Mouse (Mus musculus): ENCODE measurements at regions not wholly inside any gene's neighbourhood (a gene's known extent, or its start where the extent isn't known, plus 50 kb on each side); places are given as distances from the start of the nearest gene placed in this dataset.

- no peak for TF ChIP-seq CTCF (IDR thresholded peaks at IDR 0.05; ENCODE audit: low read depth)
- no peak for TF ChIP-seq EP300 (IDR thresholded peaks at IDR 0.05; ENCODE audit: low read depth)
Observed at GRCm38 (mm10) chr19:14094191-14094590, 180.9 kb downstream of the Olfr1505 start.

All from heart, postnatal 0 days (tissue).